Mouse (Mus musculus) MEL (cell line): Measurements from ENCODE around the gene Mmp15.

ENCODE experiments used
- CTCF ChIP-seq, 3 experiments: IDR thresholded peaks in 2 of 3; conservative IDR thresholded peaks in 1 of 3; 2 replicates each; pipeline ENCODE4 v1.5.1; 2011 to 2012; ENCODE audit warnings: low read length in 3 of 3, low read depth in 2 of 3, mild to moderate bottlenecking in 2 of 3, improper control_type of control experiment in 1 of 3, inconsistent platforms in 1 of 3, mixed read lengths in 1 of 3, moderate library complexity in 1 of 3; ENCODE audit not compliant: control insufficient read depth in 1 of 3, insufficient read depth in 1 of 3, poor library complexity in 1 of 3, severe bottlenecking in 1 of 3
- EP300 ChIP-seq, 2 experiments: IDR thresholded peaks; 2 replicates each; pipeline ENCODE4 v1.6.1; 2011; ENCODE audit warnings: improper control_type of control experiment in 2 of 2, low read length in 2 of 2, low read depth in 1 of 2, mild to moderate bottlenecking in 1 of 2
- ETS1 ChIP-seq: IDR thresholded peaks from 2 replicates; pipeline ENCODE4 v1.6.1; 2012; ENCODE audit warnings: low read depth, mild to moderate bottlenecking, inconsistent platforms, low read length, improper control_type of control experiment, moderate library complexity
- MYC ChIP-seq: IDR thresholded peaks from 2 replicates; pipeline ENCODE4 v1.6.1; 2011; ENCODE audit warnings: low read depth, mild to moderate bottlenecking, low read length, improper control_type of control experiment, moderate library complexity
- POLR2A ChIP-seq, 2 experiments: IDR thresholded peaks; 2 replicates each; pipeline ENCODE4 v1.6.1; 2011 to 2012; ENCODE audit warnings: low read length in 2 of 2, mild to moderate bottlenecking in 2 of 2, control low read depth in 1 of 2, improper control_type of control experiment in 1 of 2, low read depth in 1 of 2, moderate library complexity in 1 of 2; ENCODE audit not compliant: control insufficient read depth in 1 of 2, insufficient read depth in 1 of 2, poor library complexity in 1 of 2
- POLR2AphosphoS5 ChIP-seq: IDR thresholded peaks from 2 replicates; pipeline ENCODE4 v1.6.1; 2012; ENCODE audit warnings: low read depth, borderline replicate concordance, mild to moderate bottlenecking, inconsistent platforms, low read length, moderate library complexity, mixed read lengths
- TBP ChIP-seq: IDR thresholded peaks from 2 replicates; pipeline ENCODE4 v1.8.0; 2011; ENCODE audit warnings: low read depth, low read length, improper control_type of control experiment
- UBTF ChIP-seq: IDR thresholded peaks from 2 replicates; pipeline ENCODE4 v1.6.1; 2012; ENCODE audit warnings: low read depth, mild to moderate bottlenecking, inconsistent platforms, low read length, improper control_type of control experiment, moderate library complexity, borderline replicate concordance; ENCODE audit not compliant: insufficient read depth
- USF1 ChIP-seq: IDR thresholded peaks from 2 replicates; pipeline ENCODE4 v1.6.1; 2014; ENCODE audit warnings: low read depth, mild to moderate bottlenecking, inconsistent platforms, low read length, improper control_type of control experiment, moderate library complexity
- USF2 ChIP-seq, 2 experiments: IDR thresholded peaks; 2 replicates each; pipeline ENCODE4 v1.6.1; 2011 to 2012; ENCODE audit warnings: improper control_type of control experiment in 2 of 2, low read length in 2 of 2, borderline replicate concordance in 1 of 2, inconsistent platforms in 1 of 2, low read depth in 1 of 2, mild to moderate bottlenecking in 1 of 2; ENCODE audit not compliant: insufficient read depth in 1 of 2

GRCm38 (mm10) chr8:95354606-95355005 lies 2.5 kb downstream of the Mmp15 start:
- TF ChIP-seq USF1 (no peak), POLR2A (IDR thresholded peaks at IDR 0.05; ENCODE audit: control insufficient read depth in 1 of 2, insufficient read depth in 1 of 2, low read depth in 1 of 2, low read length in 2 of 2, poor library complexity in 1 of 2) (no peak), CTCF (IDR thresholded peaks at IDR 0.05 in 2 of 3, conservative IDR thresholded peaks at IDR 0.05 in 1 of 3; ENCODE audit: control insufficient read depth in 1 of 3, insufficient read depth in 1 of 3, low read depth in 2 of 3, low read length in 3 of 3, poor library complexity in 1 of 3, severe bottlenecking in 1 of 3) (no peak), MYC (no peak), POLR2AphosphoS5 (no peak), ETS1 (no peak), USF2 (IDR thresholded peaks at IDR 0.05; ENCODE audit: borderline replicate concordance in 1 of 2, insufficient read depth in 1 of 2, low read depth in 1 of 2, low read length in 2 of 2) (no peak), EP300 (IDR thresholded peaks at IDR 0.05; ENCODE audit: low read depth in 1 of 2, low read length in 2 of 2) (no peak), UBTF (no peak), TBP (no peak)
